In the genomic region with DNA sequence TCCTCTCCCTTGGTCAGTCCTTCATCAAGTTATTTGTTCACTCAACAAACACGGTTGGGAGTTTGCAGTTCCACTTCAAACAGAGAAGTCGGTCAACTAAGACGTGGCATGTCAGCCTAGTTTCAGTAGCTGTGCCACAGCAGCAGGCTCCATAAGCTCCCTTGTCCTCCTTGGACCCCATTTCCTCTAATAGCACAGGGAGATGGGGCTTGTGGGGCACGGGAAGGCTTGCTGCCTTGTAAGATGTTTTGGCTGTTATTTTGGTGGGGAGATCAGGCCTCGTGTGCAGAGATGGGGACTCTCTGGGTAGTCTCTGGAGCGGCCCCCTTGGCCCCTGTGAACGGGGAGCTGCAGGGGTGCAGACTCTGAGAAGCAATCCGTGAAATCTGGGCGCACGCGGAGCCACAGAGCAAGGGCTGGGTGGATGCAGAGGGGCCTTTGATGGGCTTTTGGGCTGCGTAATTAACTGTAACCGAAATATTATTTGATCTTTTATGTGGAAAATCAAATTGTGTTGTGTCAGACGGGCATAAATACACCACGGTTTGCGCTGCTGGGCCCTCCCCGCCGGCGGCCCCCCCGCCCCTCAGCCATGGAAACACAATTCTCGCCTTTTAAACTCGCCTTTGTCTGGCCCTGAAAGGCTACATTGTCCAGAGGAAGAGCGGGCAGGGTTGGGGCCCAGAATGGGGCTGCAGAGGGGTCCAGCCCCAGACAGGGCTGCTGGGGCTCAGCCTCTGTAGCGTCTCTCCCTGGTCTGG, we compare ENCODE assay signal across 9 mouse cellular contexts.
DNase-seq lines count a peak whose midpoint lies in the region; ATAC-seq and TF ChIP-seq lines count a peak whose summit lies in the region.
"Had no signal": no experiment of that assay in that cellular context is flagged by ENCODE, and none has a peak within 500 bp of the region (broad histone marks: within the 10 kb centered on the region; RNA-seq: fewer than 3 reads in every experiment).

No protein-coding gene starts in this region.

- H3K9me3 ChIP-seq in heart, embryonic 16.5 days (replicated peaks; ENCODE audit: control insufficient read depth, low read length), result no peaks in the 10 kb centered on the region; the same call in 1 of the 2 replicates
- no peaks in the 10 kb centered on the region for H3K9me3 ChIP-seq in embryonic facial prominence, embryonic 10.5 days
- H3K9me3 ChIP-seq in hindbrain, postnatal 0 days (ENCODE audit: low read length), result no peaks in the 10 kb centered on the region
- H3K9me3 ChIP-seq in neural tube, embryonic 14.5 days (ENCODE audit: control insufficient read depth, low read length), result no peaks in the 10 kb centered on the region

- peaks cover 10% of the 10 kb centered on the region; the same call in 1 of the 2 replicates for H3K27me3 ChIP-seq in heart, embryonic 16.5 days (ENCODE audit: control insufficient read depth, insufficient read depth, low read length)
- H3K27me3 ChIP-seq in embryonic facial prominence, embryonic 10.5 days (replicated peaks; ENCODE audit: low read depth, poor library complexity, severe bottlenecking), result peaks cover 3% of the 10 kb centered on the region; the same call in 1 of the 2 replicates
- H3K27me3 ChIP-seq in hindbrain, postnatal 0 days (ENCODE audit: insufficient read depth, low read length), result no peaks in the 10 kb centered on the region
- no peaks in the 10 kb centered on the region for H3K27me3 ChIP-seq in neural tube, embryonic 14.5 days (ENCODE audit: control insufficient read depth, insufficient read depth, low read length)
- H3K27me3 ChIP-seq: CH12.LX had no signal

- H3K27ac ChIP-seq in heart, embryonic 16.5 days (ENCODE audit: low read length), result no peak overlapping the region
- peak overlapping the region; percentile 93 for H3K27ac ChIP-seq in embryonic facial prominence, embryonic 10.5 days (replicated peaks)
- H3K27ac ChIP-seq in hindbrain, postnatal 0 days, result peak overlapping the region; percentile 34; the same call in 1 of the 2 replicates
- H3K27ac ChIP-seq in neural tube, embryonic 14.5 days (ENCODE audit: low read depth, low read length), result peak overlapping the region; percentile 39; the same call in 1 of the 2 replicates

- H3K4me3 ChIP-seq in heart, embryonic 16.5 days (ENCODE audit: low read length), result no peak overlapping the region
- peak overlapping the region; percentile 32 for H3K4me3 ChIP-seq in embryonic facial prominence, embryonic 10.5 days
- no peak overlapping the region for H3K4me3 ChIP-seq in hindbrain, postnatal 0 days (ENCODE audit: low read length)
- H3K4me3 ChIP-seq in neural tube, embryonic 14.5 days (ENCODE audit: low read depth, low read length), result no peak overlapping the region

- H3K4me2 ChIP-seq in heart, embryonic 16.5 days (ENCODE audit: low read depth, low read length), result no peak overlapping the region
- no peak overlapping the region for H3K4me2 ChIP-seq in hindbrain, postnatal 0 days (ENCODE audit: low read depth, low read length)
- H3K4me2 ChIP-seq in neural tube, embryonic 14.5 days (ENCODE audit: low read depth, low read length), result peak overlapping the region; percentile 16; the same call in 1 of the 2 replicates

- H3K9ac ChIP-seq in heart, embryonic 16.5 days (ENCODE audit: low read length), result peak overlapping the region; percentile 28; the same call in 1 of the 2 replicates
- H3K9ac ChIP-seq in hindbrain, postnatal 0 days (replicated peaks; ENCODE audit: low read length), result no peak overlapping the region
- H3K9ac ChIP-seq in neural tube, embryonic 14.5 days (replicated peaks; ENCODE audit: low read depth, low read length), result no peak overlapping the region; the same call in 1 of the 2 replicates

- H3K36me3 ChIP-seq in heart, embryonic 16.5 days (ENCODE audit: control insufficient read depth, insufficient read depth), result no peaks in the 10 kb centered on the region
- no peaks in the 10 kb centered on the region for H3K36me3 ChIP-seq in embryonic facial prominence, embryonic 10.5 days (replicated peaks)
- no peaks in the 10 kb centered on the region for H3K36me3 ChIP-seq in hindbrain, postnatal 0 days (ENCODE audit: insufficient read depth, low read length)
- H3K36me3 ChIP-seq in neural tube, embryonic 14.5 days (ENCODE audit: control insufficient read depth, insufficient read depth, low read length), result no peaks in the 10 kb centered on the region

- no peak for ATAC-seq in heart, embryonic 16.5 days (replicated peaks; ENCODE audit: extremely low read depth, insufficient read depth, low FRiP score)
- peak; percentile 94 for ATAC-seq in hindbrain, postnatal 0 days
- ATAC-seq in neural tube, embryonic 14.5 days (ENCODE audit: low read depth), result peak; percentile 90

- DNase-seq in heart, postnatal 4 days, result no peak
- peak; percentile 78 for DNase-seq in embryonic facial prominence, embryonic 10.5 days (ENCODE audit: low spot score)
- DNase-seq in hindbrain, postnatal 0 days (ENCODE audit: low spot score), result peak; percentile 75
- no peak for DNase-seq in left cerebral cortex, adult 18-20 months (ENCODE audit: low spot score in 2 of 2)
- DNase-seq in testis, postnatal 14 days (ENCODE audit: low spot score), result no peak
- DNase-seq in urinary bladder, adult 18-20 months (ENCODE audit: low spot score in 2 of 2), result no peak

- no peak for TF ChIP-seq CTCF in hindbrain, postnatal 0 days (IDR thresholded peaks at IDR 0.05; ENCODE audit: low read depth)

- WGBS in heart, embryonic 16.5 days, result 34% methylated on average over 24 of the region's 24 CpGs
- 11% methylated on average over 24 of the region's 24 CpGs for WGBS in embryonic facial prominence, embryonic 10.5 days
- WGBS in hindbrain, postnatal 0 days, result 13% methylated on average over 24 of the region's 24 CpGs
- 9% methylated on average over 24 of the region's 24 CpGs for WGBS in neural tube, embryonic 14.5 days

- H3K4me1 ChIP-seq in heart, embryonic 16.5 days (ENCODE audit: control insufficient read depth, insufficient read depth, low read length), result peaks cover 13% of the 10 kb centered on the region
- peaks cover 61% of the 10 kb centered on the region for H3K4me1 ChIP-seq in embryonic facial prominence, embryonic 10.5 days
- H3K4me1 ChIP-seq in hindbrain, postnatal 0 days (ENCODE audit: insufficient read depth, low read length), result 0 out of 2 replicates have a peak, but pooled peaks cover 7% of the 10 kb centered on the region
- peaks cover 12% of the 10 kb centered on the region for H3K4me1 ChIP-seq in neural tube, embryonic 14.5 days (ENCODE audit: control insufficient read depth, insufficient read depth, low read length)

Comparison
In these comparisons a context has a peak if more than half of its experiments do, and no peak if none do; other contexts are left out.
1. DNase-seq: peak in embryonic facial prominence, embryonic 10.5 days (single experiment) and hindbrain, postnatal 0 days (single experiment); none in heart, postnatal 4 days (single experiment), left cerebral cortex, adult 18-20 months (0 of 2), testis, postnatal 14 days (single experiment) and urinary bladder, adult 18-20 months (0 of 2).